Mouse (Mus musculus): ENCODE results near the gene Zdhhc12. TPM values are rescaled to one million over a fixed set of nuclear protein-coding genes. Genes with fewer than 3 reads are reported as not detected.

Gene Zdhhc12
- total RNA-seq, 1 experiment, result 133 TPM

GRCm38 (mm10) chr2:30122766-30123165 is 29.3 kb upstream of the Zdhhc12 start:
- H3K4me1 ChIP-seq (ENCODE audit: control insufficient read depth in 2 of 2, insufficient read depth in 2 of 2, low read length in 2 of 2, poor library complexity in 1 of 2), result peaks cover 2 to 17% of the 10 kb centered on the region in 2 experiments; a peak in 3 of 4 replicates
- H3K36me3 ChIP-seq (ENCODE audit: control insufficient read depth, insufficient read depth, low read length, poor library complexity, severe bottlenecking), result no peaks in the 10 kb centered on the region; the same call in 1 of the 2 replicates
- in situ Hi-C loops (cut with MboI; ENCODE audit: low sequenced_read_pairs in 2 of 2, unreplicated experiment in 2 of 2), result no loop called here
- TF ChIP-seq ZC3H11A (IDR thresholded peaks at IDR 0.05; ENCODE audit: borderline replicate concordance, low read depth, low read length) (no peak), CHD2 (IDR thresholded peaks at IDR 0.05; ENCODE audit: low read depth, low read length) (no peak), MAFK (IDR thresholded peaks at IDR 0.05; ENCODE audit: insufficient read depth, low read depth, low read length) (no peak), HCFC1 (IDR thresholded peaks at IDR 0.05; ENCODE audit: borderline replicate concordance, insufficient read depth, low read length) (no peak), ZNF384 (IDR thresholded peaks at IDR 0.05; ENCODE audit: low read depth, low read length) (no peak)
- DNase-seq (ENCODE audit: low read depth, low spot score), result no peak
- H3K9ac ChIP-seq (ENCODE audit: insufficient read depth, low read depth, low read length, poor library complexity, severe bottlenecking), result no peak overlapping the region
- H3K4me3 ChIP-seq (ENCODE audit: insufficient read depth in 1 of 2, low read depth in 1 of 2, low read length in 2 of 2, poor library complexity in 1 of 2, severe bottlenecking in 1 of 2), result no peak overlapping the region
- H3K9me3 ChIP-seq (ENCODE audit: control insufficient read depth, insufficient read depth, low read depth, low read length), result no peaks in the 10 kb centered on the region
- no peak overlapping the region for H3K27ac ChIP-seq (ENCODE audit: insufficient read depth, low read depth, low read length, poor library complexity, severe bottlenecking)

- Histone ChIP-seq H3K27ac (ENCODE audit: insufficient read depth, low read depth, low read length, poor library complexity, severe bottlenecking) (no peak overlapping the region), H3K4me3 (ENCODE audit: insufficient read depth in 1 of 2, low read depth in 1 of 2, low read length in 2 of 2, poor library complexity in 1 of 2, severe bottlenecking in 1 of 2) (no peak overlapping the region), H3K4me1 (ENCODE audit: control insufficient read depth in 2 of 2, insufficient read depth in 2 of 2, low read length in 2 of 2, poor library complexity in 1 of 2) (peaks cover 2 to 17% of the 10 kb centered on the region in 2 experiments; a peak in 3 of 4 replicates), H3K9me3 (ENCODE audit: control insufficient read depth, insufficient read depth, low read depth, low read length) (no peaks in the 10 kb centered on the region), H3K9ac (ENCODE audit: insufficient read depth, low read depth, low read length, poor library complexity, severe bottlenecking) (no peak overlapping the region), H3K36me3 (ENCODE audit: control insufficient read depth, insufficient read depth, low read length, poor library complexity, severe bottlenecking) (no peaks in the 10 kb centered on the region; the same call in 1 of the 2 replicates)
- no peak for TF ChIP-seq CHD2 (IDR thresholded peaks at IDR 0.05; ENCODE audit: low read depth, low read length)
- TF ChIP-seq HCFC1 (IDR thresholded peaks at IDR 0.05; ENCODE audit: borderline replicate concordance, insufficient read depth, low read length), result no peak
- no peak for TF ChIP-seq MAFK (IDR thresholded peaks at IDR 0.05; ENCODE audit: insufficient read depth, low read depth, low read length)
- in situ Hi-C loops (cut with MboI; ENCODE audit: low sequenced_read_pairs in 2 of 2, unreplicated experiment in 2 of 2), result no loop called here
- no peak for DNase-seq (ENCODE audit: low read depth, low spot score)
Measured at GRCm38 (mm10) chr2:30120269-30120668, 26.8 kb upstream of the Zdhhc12 start.

GRCm38 (mm10) chr2:30119641-30120051 is 26.2 kb upstream of the Zdhhc12 start:
- H3K4me1 ChIP-seq (ENCODE audit: control insufficient read depth in 2 of 2, insufficient read depth in 2 of 2, low read length in 2 of 2, poor library complexity in 1 of 2), result peaks cover 2 to 20% of the 10 kb centered on the region in 2 experiments; a peak in 3 of 4 replicates
- H3K9ac ChIP-seq (ENCODE audit: insufficient read depth, low read depth, low read length, poor library complexity, severe bottlenecking), result no peak overlapping the region
- no peak for DNase-seq (ENCODE audit: low read depth, low spot score)
- no peak overlapping the region for H3K4me3 ChIP-seq (ENCODE audit: insufficient read depth in 1 of 2, low read depth in 1 of 2, low read length in 2 of 2, poor library complexity in 1 of 2, severe bottlenecking in 1 of 2)
- no peaks in the 10 kb centered on the region; the same call in 1 of the 2 replicates for H3K36me3 ChIP-seq (ENCODE audit: control insufficient read depth, insufficient read depth, low read length, poor library complexity, severe bottlenecking)
- in situ Hi-C loops (cut with MboI; ENCODE audit: low sequenced_read_pairs in 2 of 2, unreplicated experiment in 2 of 2), result no loop called here
- peak overlapping the region; percentile 17; the same call in 1 of the 2 replicates for H3K27ac ChIP-seq (ENCODE audit: insufficient read depth, low read depth, low read length, poor library complexity, severe bottlenecking)
- TF ChIP-seq CHD2 (IDR thresholded peaks at IDR 0.05; ENCODE audit: low read depth, low read length) (no peak), ZNF384 (IDR thresholded peaks at IDR 0.05; ENCODE audit: low read depth, low read length) (no peak), ZC3H11A (IDR thresholded peaks at IDR 0.05; ENCODE audit: borderline replicate concordance, low read depth, low read length) (no peak), MAFK (IDR thresholded peaks at IDR 0.05; ENCODE audit: insufficient read depth, low read depth, low read length) (no peak), HCFC1 (IDR thresholded peaks at IDR 0.05; ENCODE audit: borderline replicate concordance, insufficient read depth, low read length) (no peak)
- no peaks in the 10 kb centered on the region for H3K9me3 ChIP-seq (ENCODE audit: control insufficient read depth, insufficient read depth, low read depth, low read length)

- DNase-seq (ENCODE audit: low read depth, low spot score), result no peak
- Histone ChIP-seq H3K9me3 (ENCODE audit: control insufficient read depth, insufficient read depth, low read depth, low read length) (no peaks in the 10 kb centered on the region), H3K9ac (ENCODE audit: insufficient read depth, low read depth, low read length, poor library complexity, severe bottlenecking) (no peak overlapping the region), H3K4me1 (ENCODE audit: control insufficient read depth in 2 of 2, insufficient read depth in 2 of 2, low read length in 2 of 2, poor library complexity in 1 of 2) (peaks cover 0 to 3% of the 10 kb centered on the region in 2 experiments; a peak in 1 of 4 replicates), H3K4me3 (ENCODE audit: insufficient read depth in 1 of 2, low read depth in 1 of 2, low read length in 2 of 2, poor library complexity in 1 of 2, severe bottlenecking in 1 of 2) (no peak overlapping the region), H3K36me3 (ENCODE audit: control insufficient read depth, insufficient read depth, low read length, poor library complexity, severe bottlenecking) (peaks cover 24% of the 10 kb centered on the region; the same call in 1 of the 2 replicates), H3K27ac (ENCODE audit: insufficient read depth, low read depth, low read length, poor library complexity, severe bottlenecking) (no peak overlapping the region)
- in situ Hi-C loops (cut with MboI; ENCODE audit: low sequenced_read_pairs in 2 of 2, unreplicated experiment in 2 of 2), result no loop called here
- TF ChIP-seq ZC3H11A (IDR thresholded peaks at IDR 0.05; ENCODE audit: borderline replicate concordance, low read depth, low read length) (no peak), HCFC1 (IDR thresholded peaks at IDR 0.05; ENCODE audit: borderline replicate concordance, insufficient read depth, low read length) (no peak), ZNF384 (IDR thresholded peaks at IDR 0.05; ENCODE audit: low read depth, low read length) (no peak), MAFK (IDR thresholded peaks at IDR 0.05; ENCODE audit: insufficient read depth, low read depth, low read length) (no peak), CHD2 (IDR thresholded peaks at IDR 0.05; ENCODE audit: low read depth, low read length) (no peak)
Measured at GRCm38 (mm10) chr2:30112564-30112963, 19.1 kb upstream of the Zdhhc12 start.

All from ES-E14 (cell line).